Mouse (Mus musculus) cerebellum, adult 18-20 months (tissue): ENCODE measurements around the gene Pdgfra.
A peak's percentile ranks its signal among the peaks of the same experiment; 100 is the strongest.

Source experiments
- DNase-seq, 2 experiments: peaks; one replicate each; pipeline ENCODE4 v3.0.0; 2021

The Pdgfra gene

DNA sequence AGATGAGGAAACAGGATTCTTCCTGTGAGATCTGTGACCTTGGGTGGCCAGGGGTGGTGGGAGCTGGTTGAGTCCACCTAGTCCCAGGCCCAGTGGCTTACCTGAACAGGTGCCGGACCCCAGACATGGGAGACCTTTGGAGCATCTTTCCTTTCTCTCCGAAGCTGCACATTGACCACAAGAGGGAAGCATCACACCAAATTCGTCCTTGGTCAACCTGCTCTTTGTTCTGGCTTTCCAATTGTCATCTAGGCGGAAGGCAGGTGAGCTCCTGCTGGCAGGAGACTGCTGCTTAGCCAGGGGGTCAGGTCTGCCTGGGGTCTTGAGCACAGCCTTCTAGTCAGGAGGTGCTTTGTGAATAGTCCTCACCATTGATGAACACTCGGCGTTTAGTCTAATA, 62.4 kb downstream of the Pdgfra start:
- DNase-seq: peak in 1 of 2 experiments; percentile 2

DNA sequence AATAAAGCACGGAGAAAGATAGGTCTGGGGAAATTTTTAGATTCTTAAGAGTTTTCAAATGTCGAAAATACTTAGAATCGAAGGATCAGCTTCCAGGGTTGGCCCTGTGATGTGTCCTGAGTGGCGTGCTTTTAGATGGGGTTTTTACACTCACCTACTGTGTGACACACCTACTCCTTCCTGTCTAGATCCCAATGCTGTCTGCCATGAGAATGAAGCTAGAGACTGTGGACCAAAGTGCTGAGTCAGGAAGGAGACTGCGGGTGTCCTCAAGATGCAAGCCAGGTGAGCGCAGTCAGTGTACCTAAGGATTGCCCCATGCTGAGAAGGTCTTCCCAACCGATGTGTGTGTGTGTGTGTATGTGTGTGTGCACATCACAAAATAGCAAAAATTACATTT, 62.8 kb downstream of the Pdgfra start:
- no peak for DNase-seq

DNA sequence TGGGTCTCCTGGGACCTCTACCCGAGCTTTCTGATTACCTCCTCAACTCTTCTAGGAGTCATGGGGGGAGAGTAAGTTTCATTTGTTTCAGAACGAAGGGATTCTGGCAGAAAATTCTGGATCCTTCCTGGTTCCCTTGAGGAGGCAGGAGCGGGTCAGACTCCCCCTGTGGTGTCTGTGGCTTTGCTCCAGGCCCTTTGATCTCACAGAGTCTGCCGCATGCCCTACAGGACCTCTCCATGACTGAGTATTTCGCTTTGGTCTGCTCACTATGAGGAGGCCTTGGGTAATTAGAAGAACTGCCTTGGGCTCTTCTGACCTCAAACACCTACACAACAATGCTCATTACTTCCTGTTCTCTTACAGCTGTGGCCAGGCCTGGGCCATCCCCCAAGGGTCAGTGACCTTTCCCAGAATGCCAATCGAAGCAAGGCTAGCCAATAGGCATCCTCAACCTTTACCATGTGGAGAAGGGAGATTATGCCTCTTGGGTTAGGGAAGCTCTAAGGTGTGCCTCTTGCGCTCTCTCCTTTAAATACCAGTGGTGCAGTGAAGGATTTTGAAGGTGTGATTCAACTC, 63.7 kb downstream of the Pdgfra start:
- no peak for DNase-seq

GRCm38 (mm10) chr5:75221610-75222009, 69.5 kb downstream of the Pdgfra start:
- no peak for DNase-seq

DNA sequence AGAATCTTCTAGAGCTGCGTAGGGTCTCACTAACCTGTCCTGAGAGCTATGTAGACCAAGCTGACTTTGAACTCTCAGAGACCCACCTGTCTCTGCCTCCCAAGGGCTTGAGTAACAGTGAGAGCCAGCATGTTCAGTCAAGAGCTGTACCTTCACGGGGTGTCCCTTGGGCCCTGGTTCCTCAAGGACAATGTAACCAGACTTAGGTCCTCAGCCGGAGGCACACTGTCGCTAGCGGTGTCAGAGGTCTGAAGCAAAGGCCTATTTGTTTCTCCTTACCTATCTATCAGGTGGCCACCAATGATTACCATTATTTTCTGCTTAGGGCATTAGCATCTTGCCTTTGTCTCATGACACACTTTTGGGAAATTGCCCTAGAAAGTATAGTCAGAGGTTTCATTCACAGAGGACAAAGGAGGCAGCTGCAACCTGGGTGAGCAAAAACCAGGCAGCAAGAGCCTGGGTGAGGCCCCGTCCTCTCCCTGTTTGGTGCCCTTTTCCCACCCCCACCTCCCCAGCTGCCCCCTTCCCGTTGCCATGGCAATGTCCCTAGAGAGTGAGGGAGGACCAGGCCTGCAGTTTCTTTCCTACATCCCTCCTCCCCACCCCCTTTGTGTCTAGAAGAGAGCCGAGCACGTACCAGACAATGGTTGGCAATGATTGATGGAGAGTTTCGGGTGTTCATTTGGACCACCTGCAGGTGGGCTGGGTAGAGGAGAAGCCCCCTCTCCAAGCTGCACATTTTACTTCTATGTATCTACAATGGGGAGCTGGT, 70.6 kb downstream of the Pdgfra start:
- no peak for DNase-seq

GRCm38 (mm10) chr5:75238363-75238762, 86.3 kb downstream of the Pdgfra start:
- DNase-seq: no peak

- DNase-seq: no peak
These were observed 87.1 kb downstream of the Pdgfra start for GRCm38 (mm10) chr5:75238928-75239777.

DNA sequence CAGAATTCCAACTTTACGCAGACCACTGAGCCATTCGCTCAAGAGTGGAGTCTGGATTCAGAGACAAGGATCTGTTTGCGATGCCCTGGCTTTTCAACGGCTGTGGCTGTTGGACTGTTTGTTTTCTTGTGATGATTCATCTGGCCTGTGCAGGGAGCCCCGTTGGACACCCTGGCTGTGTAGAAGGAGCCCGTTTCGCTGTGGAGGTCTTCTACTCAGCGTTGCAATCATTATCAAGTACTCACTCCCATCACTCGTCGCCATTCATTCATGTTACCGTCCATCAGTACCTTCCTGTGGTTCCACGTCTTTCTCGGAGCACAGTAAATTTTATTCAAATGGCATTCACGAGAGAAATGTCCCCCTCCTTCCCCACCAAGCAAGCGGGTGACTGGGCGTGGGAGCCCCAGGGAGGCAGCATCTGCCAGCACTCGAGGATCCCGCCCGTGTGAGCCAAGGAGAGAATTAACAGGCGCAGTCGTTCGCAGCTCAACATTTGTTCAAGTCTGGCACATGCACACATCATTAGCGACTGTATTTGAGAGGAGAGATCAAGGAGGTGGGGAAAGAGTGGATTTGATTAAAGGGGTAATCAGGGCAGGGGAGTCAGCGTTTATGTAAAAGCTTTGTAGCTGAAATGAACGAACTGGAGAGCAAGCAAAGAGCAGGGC, 95.1 kb downstream of the Pdgfra start:
- no peak for DNase-seq
